Mouse (Mus musculus): ENCODE measurements around the gene Serpina3g. TPM values are rescaled to one million over a fixed set of nuclear protein-coding genes. Genes with fewer than 3 reads are reported as not detected.

Serpina3g gene
- total RNA-seq, 1 experiment: 0.27 TPM

DNA sequence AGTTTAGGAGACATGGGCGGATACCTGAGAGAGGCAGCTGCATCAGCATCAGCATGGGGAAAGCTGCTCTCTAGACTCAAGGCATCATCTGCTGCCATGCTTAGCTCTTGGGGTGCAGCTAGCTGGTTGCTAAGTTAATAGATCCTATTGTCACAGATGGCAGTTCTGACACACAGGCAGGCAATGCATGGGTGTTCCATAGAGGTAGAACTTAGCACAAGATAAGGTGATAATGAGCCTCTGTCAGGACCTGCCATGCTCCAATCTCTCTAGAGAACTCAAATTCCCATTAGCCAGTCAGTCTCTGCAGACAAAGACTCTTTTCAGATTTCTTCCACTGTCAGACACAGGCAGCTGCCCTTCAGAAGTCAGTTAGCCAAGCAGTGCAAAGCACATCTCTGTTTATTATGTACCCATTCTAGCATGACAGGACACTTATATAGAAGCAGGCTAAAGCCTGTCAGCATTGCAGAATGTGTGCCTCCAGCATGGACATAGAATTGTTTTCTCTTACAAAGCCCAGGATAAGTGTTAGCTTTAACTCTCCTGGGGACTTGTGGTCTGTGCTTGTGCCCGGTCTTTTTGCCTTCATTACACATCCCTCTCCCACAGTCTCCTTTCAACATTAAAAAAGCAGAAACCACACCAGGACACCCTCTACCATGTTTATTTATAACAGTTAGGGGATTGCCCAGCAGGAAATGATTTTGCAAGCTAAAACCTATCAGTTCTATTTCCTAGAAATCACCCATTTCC is 22.2 kb upstream of the Serpina3g start:
- Histone ChIP-seq H3K27ac (ENCODE audit: insufficient read depth, low read depth, low read length, poor library complexity, severe bottlenecking) (no peak overlapping the region), H3K4me3 (ENCODE audit: insufficient read depth in 1 of 2, low read depth in 1 of 2, low read length in 2 of 2, poor library complexity in 1 of 2, severe bottlenecking in 1 of 2) (no peak overlapping the region), H3K9me3 (ENCODE audit: control insufficient read depth, insufficient read depth, low read depth, low read length) (no peaks in the 10 kb centered on the region), H3K36me3 (ENCODE audit: control insufficient read depth, insufficient read depth, low read length, poor library complexity, severe bottlenecking) (no peaks in the 10 kb centered on the region), H3K9ac (ENCODE audit: insufficient read depth, low read depth, low read length, poor library complexity, severe bottlenecking) (no peak overlapping the region), H3K4me1 (ENCODE audit: control insufficient read depth in 2 of 2, insufficient read depth in 2 of 2, low read length in 2 of 2, poor library complexity in 1 of 2) (no peaks in the 10 kb centered on the region)
- in situ Hi-C loops (cut with MboI; ENCODE audit: low sequenced_read_pairs in 2 of 2, unreplicated experiment in 2 of 2): loop anchor here in 1 of 2 experiments (25.0 kb wide), 1 partner anchor 198 kb away; the partner anchor contains the start of gene Serpina3n
- DNase-seq (ENCODE audit: low read depth, low spot score): no peak
- TF ChIP-seq CHD2 (IDR thresholded peaks at IDR 0.05; ENCODE audit: low read depth, low read length): no peak
- TF ChIP-seq ZNF384 (IDR thresholded peaks at IDR 0.05; ENCODE audit: low read depth, low read length): no peak
- TF ChIP-seq MAFK (IDR thresholded peaks at IDR 0.05; ENCODE audit: insufficient read depth, low read depth, low read length): no peak
- no peak for TF ChIP-seq HCFC1 (IDR thresholded peaks at IDR 0.05; ENCODE audit: borderline replicate concordance, insufficient read depth, low read length)
- no peak for TF ChIP-seq ZC3H11A (IDR thresholded peaks at IDR 0.05; ENCODE audit: borderline replicate concordance, low read depth, low read length)

DNA sequence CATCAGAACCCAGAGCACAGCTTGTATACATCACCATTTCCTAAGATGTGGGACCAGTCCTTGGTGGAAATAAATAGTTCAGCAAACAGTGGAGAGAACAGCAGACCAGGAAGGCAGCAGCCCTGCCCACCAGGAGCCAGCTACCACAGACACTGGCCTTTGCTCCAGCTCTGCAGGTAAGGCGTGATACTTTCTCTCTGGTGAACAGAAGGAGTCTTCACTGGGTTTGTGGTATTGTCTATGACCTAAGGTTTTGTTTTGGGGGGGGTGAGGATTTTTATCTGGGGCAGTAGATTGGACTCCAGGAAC is 21.6 kb upstream of the Serpina3g start, which contains the start of gene Serpina3f:
Gene Serpina3f, plus strand, starts transcription at position 100 of the 309 bp plus-strand sequence.
- no peaks in the 10 kb centered on the region for H3K36me3 ChIP-seq (ENCODE audit: control insufficient read depth, insufficient read depth, low read length, poor library complexity, severe bottlenecking)
- no peak within 1 kb of the TSS for H3K9ac ChIP-seq (ENCODE audit: insufficient read depth, low read depth, low read length, poor library complexity, severe bottlenecking)
- H3K4me3 ChIP-seq (ENCODE audit: insufficient read depth in 1 of 2, low read depth in 1 of 2, low read length in 2 of 2, poor library complexity in 1 of 2, severe bottlenecking in 1 of 2): no peak within 1 kb of the TSS
- DNase-seq (ENCODE audit: low read depth, low spot score): no peak
- in situ Hi-C loops (cut with MboI; ENCODE audit: low sequenced_read_pairs in 2 of 2, unreplicated experiment in 2 of 2): loop anchor here in 1 of 2 experiments (25.0 kb wide), 1 partner anchor 198 kb away; the partner anchor contains the start of gene Serpina3n
- no peaks in the 10 kb centered on the region for H3K4me1 ChIP-seq (ENCODE audit: control insufficient read depth in 2 of 2, insufficient read depth in 2 of 2, low read length in 2 of 2, poor library complexity in 1 of 2)
- no peaks in the 10 kb centered on the region for H3K9me3 ChIP-seq (ENCODE audit: control insufficient read depth, insufficient read depth, low read depth, low read length)
- H3K27ac ChIP-seq (ENCODE audit: insufficient read depth, low read depth, low read length, poor library complexity, severe bottlenecking): no peak within 1 kb of the TSS
- no peak for TF ChIP-seq ZNF384 (IDR thresholded peaks at IDR 0.05; ENCODE audit: low read depth, low read length)
- TF ChIP-seq ZC3H11A (IDR thresholded peaks at IDR 0.05; ENCODE audit: borderline replicate concordance, low read depth, low read length): no peak
- TF ChIP-seq HCFC1 (IDR thresholded peaks at IDR 0.05; ENCODE audit: borderline replicate concordance, insufficient read depth, low read length): no peak
- TF ChIP-seq MAFK (IDR thresholded peaks at IDR 0.05; ENCODE audit: insufficient read depth, low read depth, low read length): no peak
- no peak for TF ChIP-seq CHD2 (IDR thresholded peaks at IDR 0.05; ENCODE audit: low read depth, low read length)

DNA sequence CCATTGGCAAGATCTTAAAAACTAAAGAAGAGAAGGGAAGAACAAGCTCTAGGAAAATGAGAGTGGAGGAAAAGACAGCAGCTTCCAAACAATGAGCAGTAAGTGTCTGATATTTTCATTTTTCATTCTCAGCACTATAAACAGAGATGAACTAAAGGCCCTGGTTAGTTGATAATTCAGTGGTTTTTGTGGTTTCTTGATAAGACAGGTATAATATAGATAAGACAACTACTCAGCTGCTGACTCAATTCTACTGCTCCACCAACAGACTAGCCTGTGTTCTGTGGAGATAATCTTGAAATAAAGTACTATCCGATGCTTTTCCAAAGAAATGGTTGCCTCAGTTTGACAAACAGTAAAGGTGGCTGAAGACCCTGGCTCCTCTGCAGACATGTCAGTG is 20.8 kb upstream of the Serpina3g start:
- Histone ChIP-seq H3K36me3 (ENCODE audit: control insufficient read depth, insufficient read depth, low read length, poor library complexity, severe bottlenecking) (no peaks in the 10 kb centered on the region), H3K4me1 (ENCODE audit: control insufficient read depth in 2 of 2, insufficient read depth in 2 of 2, low read length in 2 of 2, poor library complexity in 1 of 2) (no peaks in the 10 kb centered on the region), H3K27ac (ENCODE audit: insufficient read depth, low read depth, low read length, poor library complexity, severe bottlenecking) (no peak overlapping the region), H3K9me3 (ENCODE audit: control insufficient read depth, insufficient read depth, low read depth, low read length) (no peaks in the 10 kb centered on the region), H3K4me3 (ENCODE audit: insufficient read depth in 1 of 2, low read depth in 1 of 2, low read length in 2 of 2, poor library complexity in 1 of 2, severe bottlenecking in 1 of 2) (no peak overlapping the region), H3K9ac (ENCODE audit: insufficient read depth, low read depth, low read length, poor library complexity, severe bottlenecking) (no peak overlapping the region)
- no peak for TF ChIP-seq ZC3H11A (IDR thresholded peaks at IDR 0.05; ENCODE audit: borderline replicate concordance, low read depth, low read length)
- no peak for TF ChIP-seq HCFC1 (IDR thresholded peaks at IDR 0.05; ENCODE audit: borderline replicate concordance, insufficient read depth, low read length)
- no peak for TF ChIP-seq MAFK (IDR thresholded peaks at IDR 0.05; ENCODE audit: insufficient read depth, low read depth, low read length)
- DNase-seq (ENCODE audit: low read depth, low spot score): no peak
- in situ Hi-C loops (cut with MboI; ENCODE audit: low sequenced_read_pairs in 2 of 2, unreplicated experiment in 2 of 2): loop anchor here in 1 of 2 experiments (25.0 kb wide), 1 partner anchor 197 kb away; the partner anchor contains the start of gene Serpina3n

DNA sequence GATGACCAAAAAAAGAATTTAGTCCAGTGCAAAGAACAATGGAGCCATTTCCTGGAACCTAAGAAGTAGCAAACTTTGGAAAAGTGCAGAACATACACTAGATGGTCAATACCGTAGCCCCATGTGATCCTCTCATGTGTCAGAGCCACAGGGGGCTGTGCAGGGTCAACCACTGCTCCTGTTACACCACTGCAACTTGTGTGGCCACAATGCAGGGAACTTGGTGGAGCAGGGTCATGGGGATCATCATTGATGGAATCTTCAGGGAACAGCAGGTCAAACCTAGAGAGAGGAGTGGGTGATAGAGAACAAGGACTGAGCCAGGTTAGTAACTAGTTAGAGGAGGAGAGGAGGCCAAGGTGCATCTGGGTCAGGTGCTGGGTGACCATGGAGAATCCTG is 14.4 kb upstream of the Serpina3g start:
- no peak for DNase-seq (ENCODE audit: low read depth, low spot score)
- Histone ChIP-seq H3K4me1 (ENCODE audit: control insufficient read depth in 2 of 2, insufficient read depth in 2 of 2, low read length in 2 of 2, poor library complexity in 1 of 2) (no peaks in the 10 kb centered on the region), H3K9me3 (ENCODE audit: control insufficient read depth, insufficient read depth, low read depth, low read length) (no peaks in the 10 kb centered on the region), H3K36me3 (ENCODE audit: control insufficient read depth, insufficient read depth, low read length, poor library complexity, severe bottlenecking) (no peaks in the 10 kb centered on the region), H3K4me3 (ENCODE audit: insufficient read depth in 1 of 2, low read depth in 1 of 2, low read length in 2 of 2, poor library complexity in 1 of 2, severe bottlenecking in 1 of 2) (no peak overlapping the region), H3K27ac (ENCODE audit: insufficient read depth, low read depth, low read length, poor library complexity, severe bottlenecking) (no peak overlapping the region), H3K9ac (ENCODE audit: insufficient read depth, low read depth, low read length, poor library complexity, severe bottlenecking) (no peak overlapping the region)
- TF ChIP-seq CHD2 (IDR thresholded peaks at IDR 0.05; ENCODE audit: low read depth, low read length) (no peak), ZNF384 (IDR thresholded peaks at IDR 0.05; ENCODE audit: low read depth, low read length) (no peak), ZC3H11A (IDR thresholded peaks at IDR 0.05; ENCODE audit: borderline replicate concordance, low read depth, low read length) (no peak), HCFC1 (IDR thresholded peaks at IDR 0.05; ENCODE audit: borderline replicate concordance, insufficient read depth, low read length) (no peak), MAFK (IDR thresholded peaks at IDR 0.05; ENCODE audit: insufficient read depth, low read depth, low read length) (no peak)
- in situ Hi-C loops (cut with MboI; ENCODE audit: low sequenced_read_pairs in 2 of 2, unreplicated experiment in 2 of 2): loop anchor here in 1 of 2 experiments (25.0 kb wide), 1 partner anchor 191 kb away; the partner anchor contains the start of gene Serpina3n

All from ES-E14 (cell line).